ENCODE assay signal across 20 mouse cellular contexts in the genomic region with DNA sequence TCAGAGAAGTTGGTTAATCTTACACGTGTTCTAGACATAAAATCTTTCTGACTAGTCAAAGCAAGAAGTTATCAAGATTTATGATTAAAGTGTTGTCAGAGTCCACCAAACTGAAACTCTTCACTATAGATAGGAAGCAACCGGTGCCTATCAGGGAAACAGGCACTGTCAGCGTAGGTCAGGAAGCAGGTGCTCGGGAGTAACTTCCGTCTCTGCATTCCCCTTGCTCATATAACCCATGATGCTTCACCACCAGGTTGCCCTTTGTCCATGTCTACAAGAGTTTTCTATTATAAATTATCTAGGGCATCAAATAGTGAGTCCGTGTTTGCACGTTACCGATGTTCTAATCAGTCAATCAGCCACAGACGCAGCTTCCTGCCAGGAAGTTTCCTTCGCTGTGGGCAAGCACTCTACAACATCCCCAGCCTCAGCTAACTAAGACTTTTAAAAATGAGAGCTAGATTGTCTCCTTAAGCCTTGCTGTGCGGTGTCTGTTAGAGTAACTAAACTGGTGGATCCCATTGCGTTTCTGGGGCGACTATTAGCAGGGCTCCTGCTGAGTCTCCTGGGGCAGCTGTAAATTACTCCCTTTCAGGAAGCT. TPM values are rescaled to one million over a fixed set of nuclear protein-coding genes. Genes with fewer than 3 reads are reported as not detected.
DNase-seq lines count a peak whose midpoint lies in the region; ATAC-seq lines count a peak whose summit lies in the region.
"Had no signal": no experiment of that assay in that cellular context is flagged by ENCODE, and none has a peak within 500 bp of the region (broad histone marks: within the 10 kb centered on the region; RNA-seq: fewer than 3 reads in every experiment).

No protein-coding gene starts in this region.

- no peak for ATAC-seq in kidney, embryonic 14.5 days (ENCODE audit: low FRiP score, low TSS enrichment)
- ATAC-seq in CD4-positive, CD25-positive, alpha-beta regulatory T cell, adult 4 months, result peak; percentile 47
- ATAC-seq in intestine, embryonic 15.5 days, result no peak
- ATAC-seq in hindbrain, embryonic 11.5 days (ENCODE audit: low FRiP score), result no peak

- no peaks in the 10 kb centered on the region for H3K27me3 ChIP-seq in kidney, embryonic 14.5 days (ENCODE audit: control insufficient read depth, insufficient read depth, low read length)
- no peaks in the 10 kb centered on the region for H3K27me3 ChIP-seq in intestine, embryonic 15.5 days (replicated peaks)
- H3K27me3 ChIP-seq in hindbrain, embryonic 11.5 days (ENCODE audit: control insufficient read depth, insufficient read depth, low read length), result no peaks in the 10 kb centered on the region
- H3K27me3 ChIP-seq: CH12.LX; embryonic facial prominence, embryonic 15.5 days; midbrain, embryonic 12.5 days had no signal

- DNase-seq in kidney, postnatal 36 days, result no peak
- DNase-seq in 416B (ENCODE audit: low read depth), result peak; percentile 29
- no peak for DNase-seq in hindbrain, embryonic 11.5 days (ENCODE audit: low spot score)
- no peak for DNase-seq in embryo, embryonic 9.5 days (ENCODE audit: extremely low spot score)
- DNase-seq: adrenal gland, postnatal 14 days; cerebellum, adult 8-10 months; heart, adult 2 months; lung, postnatal 14 days had no signal

- no peak overlapping the region for H3K27ac ChIP-seq in kidney, embryonic 14.5 days (ENCODE audit: low read depth, low read length)
- H3K27ac ChIP-seq in intestine, embryonic 15.5 days, result no peak overlapping the region
- H3K27ac ChIP-seq in hindbrain, embryonic 11.5 days (ENCODE audit: low read depth, low read length), result no peak overlapping the region
- H3K27ac ChIP-seq: embryonic facial prominence, embryonic 15.5 days; forebrain, embryonic 12.5 days; heart, adult 2 months; hindbrain, embryonic 13.5 days; limb, embryonic 10.5 days; liver, embryonic 14.5 days; midbrain, embryonic 12.5 days had no signal

- H3K4me1 ChIP-seq in kidney, embryonic 14.5 days (ENCODE audit: control insufficient read depth, insufficient read depth, low read length), result no peaks in the 10 kb centered on the region
- no peaks in the 10 kb centered on the region for H3K4me1 ChIP-seq in intestine, embryonic 15.5 days (replicated peaks)
- H3K4me1 ChIP-seq in hindbrain, embryonic 11.5 days (replicated peaks; ENCODE audit: control insufficient read depth, insufficient read depth, low read length), result no peaks in the 10 kb centered on the region
- H3K4me1 ChIP-seq: embryonic facial prominence, embryonic 15.5 days had no signal

- 20% methylated on average over 13 of the region's 13 CpGs for WGBS in kidney, embryonic 14.5 days
- 29% methylated on average over 13 of the region's 13 CpGs for WGBS in intestine, embryonic 15.5 days
- 47% methylated on average over 13 of the region's 13 CpGs for WGBS in hindbrain, embryonic 11.5 days

- H3K4me3 ChIP-seq in kidney, embryonic 14.5 days (ENCODE audit: low read length), result no peak overlapping the region
- no peak overlapping the region for H3K4me3 ChIP-seq in intestine, embryonic 15.5 days (replicated peaks)
- H3K4me3 ChIP-seq in hindbrain, embryonic 11.5 days (ENCODE audit: low read depth, low read length), result no peak overlapping the region
- H3K4me3 ChIP-seq: embryonic facial prominence, embryonic 15.5 days; forebrain, embryonic 12.5 days; heart, adult 2 months; hindbrain, embryonic 13.5 days; limb, embryonic 10.5 days; midbrain, embryonic 12.5 days; myocyte had no signal

- H3K36me3 ChIP-seq in kidney, embryonic 14.5 days (ENCODE audit: control insufficient read depth, insufficient read depth, low read length), result no peaks in the 10 kb centered on the region
- H3K36me3 ChIP-seq in intestine, embryonic 15.5 days, result no peaks in the 10 kb centered on the region
- H3K36me3 ChIP-seq in hindbrain, embryonic 11.5 days (ENCODE audit: control insufficient read depth, insufficient read depth, low read length), result no peaks in the 10 kb centered on the region
- H3K36me3 ChIP-seq: embryonic facial prominence, embryonic 15.5 days; forebrain, embryonic 12.5 days; hindbrain, embryonic 13.5 days; limb, embryonic 10.5 days; midbrain, embryonic 12.5 days had no signal

- H3K9me3 ChIP-seq in kidney, embryonic 14.5 days (ENCODE audit: control insufficient read depth, low read length), result no peaks in the 10 kb centered on the region
- no peaks in the 10 kb centered on the region for H3K9me3 ChIP-seq in intestine, embryonic 15.5 days
- H3K9me3 ChIP-seq in hindbrain, embryonic 11.5 days (ENCODE audit: control insufficient read depth, low read length), result no peaks in the 10 kb centered on the region
- H3K9me3 ChIP-seq: embryonic facial prominence, embryonic 15.5 days; forebrain, embryonic 12.5 days; hindbrain, embryonic 13.5 days; limb, embryonic 10.5 days; midbrain, embryonic 12.5 days had no signal

- H3K9ac ChIP-seq in kidney, embryonic 14.5 days (ENCODE audit: low read depth, low read length), result no peak overlapping the region
- no peak overlapping the region for H3K9ac ChIP-seq in intestine, embryonic 15.5 days
- no peak overlapping the region for H3K9ac ChIP-seq in hindbrain, embryonic 11.5 days (ENCODE audit: low read depth, low read length)
- H3K9ac ChIP-seq: embryonic facial prominence, embryonic 15.5 days; forebrain, embryonic 12.5 days; hindbrain, embryonic 13.5 days; liver, embryonic 14.5 days; midbrain, embryonic 12.5 days had no signal

- H3K4me2 ChIP-seq in kidney, embryonic 14.5 days (replicated peaks; ENCODE audit: low read depth, low read length), result 0 out of 2 replicates have a peak overlapping the region, but pooled peaks have one; percentile 19
- H3K4me2 ChIP-seq in intestine, embryonic 15.5 days (replicated peaks), result peak overlapping the region; percentile 0; the same call in 1 of the 2 replicates
- no peak overlapping the region for H3K4me2 ChIP-seq in hindbrain, embryonic 11.5 days (replicated peaks; ENCODE audit: low read depth, low read length)
- H3K4me2 ChIP-seq: embryonic facial prominence, embryonic 15.5 days; forebrain, embryonic 12.5 days; hindbrain, embryonic 13.5 days; midbrain, embryonic 12.5 days had no signal

RNA-seq across cellular contexts. Expression of gene Erich2, which starts 10.8 kb away (rescaled TPM):
- polyA plus RNA-seq in kidney, embryonic 14.5 days (2014; fragmentation: Nextera tagmentation; extraction: Ambion mirVana), result 2.2 and 3.4 TPM in 2 replicates
- polyA plus RNA-seq in CD4-positive, CD25-positive, alpha-beta regulatory T cell, adult 4 months (2017; shearing (Covaris generic)), result not detected
- 0.88 and 1.5 TPM in 2 replicates for polyA plus RNA-seq in intestine, embryonic 15.5 days (2015; fragmentation: Nextera tagmentation; extraction: Ambion mirVana)
- 1.2 and 2.1 TPM in 2 replicates for polyA plus RNA-seq in hindbrain, embryonic 11.5 days (2014; fragmentation: Nextera tagmentation; extraction: Ambion mirVana)
- polyA plus RNA-seq: liver, embryonic 14.5 days had no signal

RNA-seq across cellular contexts. Expression of gene Sp5, which starts 23.1 kb away (rescaled TPM):
- 3.3 and 3.9 TPM in 2 replicates for polyA plus RNA-seq in kidney, embryonic 14.5 days (2014; fragmentation: Nextera tagmentation; extraction: Ambion mirVana)
- not detected for polyA plus RNA-seq in CD4-positive, CD25-positive, alpha-beta regulatory T cell, adult 4 months (2017; shearing (Covaris generic))
- 0.58 TPM in 2 replicates for polyA plus RNA-seq in intestine, embryonic 15.5 days (2015; fragmentation: Nextera tagmentation; extraction: Ambion mirVana)
- polyA plus RNA-seq in hindbrain, embryonic 11.5 days (2014; fragmentation: Nextera tagmentation; extraction: Ambion mirVana), result 2.7 and 3.3 TPM in 2 replicates
- polyA plus RNA-seq: myocyte; testis, adult 2 months had no signal

RNA-seq across cellular contexts. Expression of gene Gad1, which starts 55.1 kb away (rescaled TPM):
- polyA plus RNA-seq in kidney, embryonic 14.5 days (2014; fragmentation: Nextera tagmentation; extraction: Ambion mirVana), result 0.18 TPM in 1 of 2 replicates, not detected in the other
- polyA plus RNA-seq in CD4-positive, CD25-positive, alpha-beta regulatory T cell, adult 4 months (2017; shearing (Covaris generic)), result under 1 TPM in 1 of 2 experiments, not detected in 1; 0.33 TPM
- polyA plus RNA-seq in intestine, embryonic 15.5 days (2015; fragmentation: Nextera tagmentation; extraction: Ambion mirVana), result 0.16 and 0.49 TPM in 2 replicates
- 11.8 and 16.6 TPM in 2 replicates for polyA plus RNA-seq in hindbrain, embryonic 11.5 days (2014; fragmentation: Nextera tagmentation; extraction: Ambion mirVana)
- polyA plus RNA-seq: myocyte had no signal
